Mouse (Mus musculus): ENCODE measurements around the gene Vwa8. TPM values are rescaled to one million over a fixed set of nuclear protein-coding genes. Genes with fewer than 3 reads are reported as not detected.
A peak's percentile ranks its signal among the peaks of the same experiment; 100 is the strongest.

Gene Vwa8
- polyA plus RNA-seq, 1 experiment from 2014 or later = 14.5 TPM

DNA sequence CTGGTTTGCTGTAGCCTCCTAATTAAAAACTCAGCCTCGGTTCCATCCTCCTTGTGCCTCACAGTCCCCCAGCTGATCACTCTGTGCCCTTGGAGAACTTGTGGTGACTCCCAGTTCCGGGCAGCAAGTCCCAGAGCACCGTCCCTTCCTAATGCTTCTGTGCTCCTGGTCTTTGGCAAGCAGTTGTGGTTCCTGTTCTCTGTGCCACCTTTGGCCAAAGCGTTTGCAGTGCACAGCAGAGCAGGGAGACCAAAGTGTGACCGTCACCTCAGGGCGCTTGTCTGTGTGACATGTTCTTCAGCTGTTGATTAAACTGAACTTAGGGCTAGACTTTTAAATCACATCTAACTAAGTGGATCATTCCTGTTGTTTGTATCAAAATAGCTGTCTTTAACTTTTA is 199.1 kb downstream of the Vwa8 start:
- Histone ChIP-seq H3K4me1 (ENCODE audit: control insufficient read depth, insufficient read depth, low read length) (no peaks in the 10 kb centered on the region), H3K9ac (ENCODE audit: low read depth, low read length) (no peak overlapping the region), H3K27me3 (ENCODE audit: control insufficient read depth, insufficient read depth, low read length) (no peaks in the 10 kb centered on the region), H3K9me3 (replicated peaks; ENCODE audit: control insufficient read depth, low read length) (no peaks in the 10 kb centered on the region), H3K36me3 (ENCODE audit: control insufficient read depth, insufficient read depth, low read length) (no peaks in the 10 kb centered on the region), H3K4me3 (ENCODE audit: low read depth, low read length) (no peak overlapping the region), H3K4me2 (no peak overlapping the region), H3K27ac (ENCODE audit: low read depth, low read length) (no peak overlapping the region)
- 80% methylated on average over 6 of the region's 6 CpGs for WGBS (ENCODE audit: insufficient replicate concordance)
- no peak for ATAC-seq (replicated peaks; ENCODE audit: insufficient number of reproducible peaks, low FRiP score, low TSS enrichment)

GRCm38 (mm10) chr14:79049544-79049943 is 200.7 kb downstream of the Vwa8 start:
- Histone ChIP-seq H3K9ac (ENCODE audit: low read depth, low read length) (no peak overlapping the region), H3K9me3 (replicated peaks; ENCODE audit: control insufficient read depth, low read length) (no peaks in the 10 kb centered on the region), H3K27me3 (ENCODE audit: control insufficient read depth, insufficient read depth, low read length) (no peaks in the 10 kb centered on the region), H3K36me3 (ENCODE audit: control insufficient read depth, insufficient read depth, low read length) (no peaks in the 10 kb centered on the region), H3K4me3 (ENCODE audit: low read depth, low read length) (no peak overlapping the region), H3K4me1 (ENCODE audit: control insufficient read depth, insufficient read depth, low read length) (no peaks in the 10 kb centered on the region), H3K4me2 (no peak overlapping the region), H3K27ac (ENCODE audit: low read depth, low read length) (no peak overlapping the region)
- WGBS (ENCODE audit: insufficient replicate concordance) = 72% methylated on average over 11 of the region's 11 CpGs
- ATAC-seq (replicated peaks; ENCODE audit: insufficient number of reproducible peaks, low FRiP score, low TSS enrichment) = no peak

DNA sequence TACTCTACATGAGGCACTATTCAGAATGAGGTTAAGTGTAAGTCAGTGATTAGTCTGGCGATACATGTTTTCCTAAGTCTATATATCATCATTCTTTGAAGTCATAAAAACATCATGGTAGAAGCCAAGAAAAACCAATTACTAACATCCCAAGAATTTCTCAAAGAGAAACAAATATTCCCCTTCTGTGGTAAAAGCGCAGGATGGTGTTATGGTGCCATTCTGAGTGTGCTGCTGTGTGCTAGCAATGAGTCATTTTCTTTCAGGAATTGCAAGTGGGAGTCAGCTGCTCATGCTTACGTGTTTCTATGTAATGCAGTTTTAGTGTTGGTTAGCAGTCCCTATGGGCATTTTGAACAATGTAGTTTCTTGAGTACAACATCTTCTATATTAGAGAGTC is 216.8 kb downstream of the Vwa8 start:
- Histone ChIP-seq H3K9ac (ENCODE audit: low read depth, low read length) (no peak overlapping the region), H3K36me3 (ENCODE audit: control insufficient read depth, insufficient read depth, low read length) (no peaks in the 10 kb centered on the region), H3K4me1 (ENCODE audit: control insufficient read depth, insufficient read depth, low read length) (no peaks in the 10 kb centered on the region), H3K9me3 (replicated peaks; ENCODE audit: control insufficient read depth, low read length) (no peaks in the 10 kb centered on the region), H3K4me3 (ENCODE audit: low read depth, low read length) (no peak overlapping the region), H3K27me3 (ENCODE audit: control insufficient read depth, insufficient read depth, low read length) (no peaks in the 10 kb centered on the region), H3K4me2 (no peak overlapping the region), H3K27ac (ENCODE audit: low read depth, low read length) (no peak overlapping the region)
- WGBS (ENCODE audit: insufficient replicate concordance) = 79% methylated on average over 3 of the region's 3 CpGs
- ATAC-seq (replicated peaks; ENCODE audit: insufficient number of reproducible peaks, low FRiP score, low TSS enrichment) = no peak

DNA sequence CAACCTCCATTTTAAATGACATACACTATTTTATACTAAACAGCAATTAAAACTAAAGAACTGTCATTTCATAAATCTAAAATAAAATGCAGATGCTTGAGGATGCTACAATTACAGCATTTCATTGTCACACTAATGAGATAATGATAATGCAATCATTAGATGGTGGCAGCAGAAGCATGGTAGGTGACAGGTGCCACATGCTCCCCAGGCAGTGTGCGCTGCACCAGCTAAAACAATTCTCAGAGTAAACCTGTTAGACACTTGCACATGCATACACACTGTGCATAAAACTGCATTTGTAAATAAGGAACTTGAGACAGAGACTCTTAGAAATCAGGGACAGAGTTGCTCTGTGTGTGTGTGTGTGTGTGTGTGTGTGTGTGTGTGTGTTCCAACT is 220.7 kb downstream of the Vwa8 start:
- Histone ChIP-seq H3K4me1 (ENCODE audit: control insufficient read depth, insufficient read depth, low read length) (no peaks in the 10 kb centered on the region), H3K36me3 (ENCODE audit: control insufficient read depth, insufficient read depth, low read length) (no peaks in the 10 kb centered on the region), H3K27me3 (ENCODE audit: control insufficient read depth, insufficient read depth, low read length) (no peaks in the 10 kb centered on the region), H3K4me3 (ENCODE audit: low read depth, low read length) (no peak overlapping the region), H3K9me3 (replicated peaks; ENCODE audit: control insufficient read depth, low read length) (no peaks in the 10 kb centered on the region), H3K4me2 (no peak overlapping the region), H3K9ac (ENCODE audit: low read depth, low read length) (no peak overlapping the region), H3K27ac (ENCODE audit: low read depth, low read length) (no peak overlapping the region)
- WGBS (ENCODE audit: insufficient replicate concordance) = 95% methylated on average over 1 of the region's 1 CpGs
- ATAC-seq (replicated peaks; ENCODE audit: insufficient number of reproducible peaks, low FRiP score, low TSS enrichment) = no peak

DNA sequence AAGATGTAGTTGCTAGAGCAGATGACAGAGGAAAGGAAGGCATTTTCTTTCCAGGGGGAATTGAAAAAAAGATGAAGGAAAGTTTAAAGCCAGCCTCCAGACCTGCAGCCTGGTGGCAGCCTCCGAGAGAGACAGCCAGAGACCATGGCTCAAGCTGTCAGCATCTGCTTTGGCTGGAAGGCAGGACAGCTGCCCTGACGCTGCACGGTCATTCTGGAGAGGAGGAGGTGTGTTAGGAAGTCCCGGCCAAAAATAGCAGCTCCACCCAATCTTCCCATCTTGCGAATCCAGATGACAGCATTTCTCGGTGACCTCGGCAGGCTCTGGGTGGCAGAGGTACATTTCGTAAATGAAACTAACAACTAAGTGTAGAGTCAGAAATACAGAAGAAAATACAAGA is 225.9 kb downstream of the Vwa8 start:
- Histone ChIP-seq H3K27me3 (ENCODE audit: control insufficient read depth, insufficient read depth, low read length) (no peaks in the 10 kb centered on the region), H3K27ac (ENCODE audit: low read depth, low read length) (no peak overlapping the region), H3K9ac (ENCODE audit: low read depth, low read length) (no peak overlapping the region), H3K36me3 (ENCODE audit: control insufficient read depth, insufficient read depth, low read length) (no peaks in the 10 kb centered on the region), H3K4me3 (ENCODE audit: low read depth, low read length) (no peak overlapping the region), H3K4me1 (ENCODE audit: control insufficient read depth, insufficient read depth, low read length) (0 out of 2 replicates have a peak, but pooled peaks cover 3% of the 10 kb centered on the region), H3K9me3 (replicated peaks; ENCODE audit: control insufficient read depth, low read length) (no peaks in the 10 kb centered on the region), H3K4me2 (no peak overlapping the region)
- ATAC-seq (replicated peaks; ENCODE audit: insufficient number of reproducible peaks, low FRiP score, low TSS enrichment) = no peak
- WGBS (ENCODE audit: insufficient replicate concordance) = 51% methylated on average over 8 of the region's 8 CpGs

- 79% methylated on average over 9 of the region's 9 CpGs for WGBS (ENCODE audit: insufficient replicate concordance)
- no peak overlapping the region for H3K27ac ChIP-seq (ENCODE audit: low read depth, low read length)
- no peaks in the 10 kb centered on the region for H3K36me3 ChIP-seq (ENCODE audit: control insufficient read depth, insufficient read depth, low read length)
- H3K27me3 ChIP-seq (ENCODE audit: control insufficient read depth, insufficient read depth, low read length) = no peaks in the 10 kb centered on the region
- H3K9ac ChIP-seq (ENCODE audit: low read depth, low read length) = no peak overlapping the region
- H3K9me3 ChIP-seq (replicated peaks; ENCODE audit: control insufficient read depth, low read length) = no peaks in the 10 kb centered on the region
- no peak overlapping the region for H3K4me2 ChIP-seq
- H3K4me1 ChIP-seq (ENCODE audit: control insufficient read depth, insufficient read depth, low read length) = 0 out of 2 replicates have a peak, but pooled peaks cover 3% of the 10 kb centered on the region
- H3K4me3 ChIP-seq (ENCODE audit: low read depth, low read length) = no peak overlapping the region
- ATAC-seq (replicated peaks; ENCODE audit: insufficient number of reproducible peaks, low FRiP score, low TSS enrichment) = no peak
These were observed 227.9 kb downstream of the Vwa8 start for GRCm38 (mm10) chr14:79076560-79077300.

GRCm38 (mm10) chr14:79083573-79083972 is 234.7 kb downstream of the Vwa8 start:
- no peak overlapping the region for H3K4me3 ChIP-seq (ENCODE audit: low read depth, low read length)
- no peaks in the 10 kb centered on the region for H3K27me3 ChIP-seq (ENCODE audit: control insufficient read depth, insufficient read depth, low read length)
- 48% methylated on average over 7 of the region's 7 CpGs for WGBS (ENCODE audit: insufficient replicate concordance)
- no peak overlapping the region for H3K9ac ChIP-seq (ENCODE audit: low read depth, low read length)
- H3K4me1 ChIP-seq (ENCODE audit: control insufficient read depth, insufficient read depth, low read length) = peaks cover 2% of the 10 kb centered on the region; the same call in 1 of the 2 replicates
- ATAC-seq (replicated peaks; ENCODE audit: insufficient number of reproducible peaks, low FRiP score, low TSS enrichment) = no peak
- H3K9me3 ChIP-seq (replicated peaks; ENCODE audit: control insufficient read depth, low read length) = no peaks in the 10 kb centered on the region
- H3K36me3 ChIP-seq (ENCODE audit: control insufficient read depth, insufficient read depth, low read length) = no peaks in the 10 kb centered on the region
- no peak overlapping the region for H3K27ac ChIP-seq (ENCODE audit: low read depth, low read length)
- no peak overlapping the region for H3K4me2 ChIP-seq

DNA sequence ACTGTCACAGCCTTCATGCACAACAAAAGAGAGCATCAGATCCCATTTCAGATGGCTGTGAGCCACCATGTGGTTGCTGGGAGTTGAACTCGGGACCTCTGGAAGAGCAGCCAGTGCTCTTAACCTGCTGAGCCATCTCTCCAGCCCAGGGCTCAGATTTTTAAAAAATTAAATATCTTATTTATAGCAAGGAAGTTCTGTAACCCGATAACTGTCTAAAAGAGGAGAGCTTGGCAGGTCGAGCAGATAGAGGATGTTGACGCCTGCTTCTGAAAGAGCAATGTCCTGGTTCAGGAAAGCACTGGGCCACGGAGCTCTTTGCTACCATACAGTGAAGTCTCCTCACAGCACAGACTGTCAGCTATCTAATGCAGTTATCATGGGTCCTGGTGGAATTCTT is 237.2 kb downstream of the Vwa8 start:
- no peak overlapping the region for H3K4me3 ChIP-seq (ENCODE audit: low read depth, low read length)
- H3K4me1 ChIP-seq (ENCODE audit: control insufficient read depth, insufficient read depth, low read length) = peaks cover 10% of the 10 kb centered on the region
- no peak overlapping the region for H3K9ac ChIP-seq (ENCODE audit: low read depth, low read length)
- no peak overlapping the region for H3K4me2 ChIP-seq
- H3K9me3 ChIP-seq (replicated peaks; ENCODE audit: control insufficient read depth, low read length) = no peaks in the 10 kb centered on the region
- no peaks in the 10 kb centered on the region for H3K36me3 ChIP-seq (ENCODE audit: control insufficient read depth, insufficient read depth, low read length)
- H3K27me3 ChIP-seq (ENCODE audit: control insufficient read depth, insufficient read depth, low read length) = no peaks in the 10 kb centered on the region
- no peak overlapping the region for H3K27ac ChIP-seq (ENCODE audit: low read depth, low read length)
- WGBS (ENCODE audit: insufficient replicate concordance) = 73% methylated on average over 5 of the region's 5 CpGs
- no peak for ATAC-seq (replicated peaks; ENCODE audit: insufficient number of reproducible peaks, low FRiP score, low TSS enrichment)

DNA sequence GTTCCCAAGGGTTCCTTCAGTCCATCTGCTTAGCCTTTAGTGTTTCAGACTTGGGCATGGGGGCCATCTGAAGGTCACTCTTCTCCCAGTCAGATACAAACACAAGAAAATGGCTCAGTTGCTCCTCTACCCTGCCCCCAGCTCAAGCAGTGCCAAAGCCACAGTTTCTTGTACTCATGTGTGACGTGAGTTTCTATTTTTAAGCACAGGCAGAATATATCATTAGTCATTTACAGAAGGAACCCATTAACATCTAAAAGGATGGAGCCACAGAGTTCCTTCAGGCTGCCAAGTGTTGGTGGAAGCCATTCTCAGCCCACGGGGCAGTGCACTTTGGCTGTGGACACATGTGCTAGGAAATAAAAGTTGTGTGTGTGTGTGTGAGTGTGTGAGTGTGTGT is 240.6 kb downstream of the Vwa8 start:
- 32% methylated on average over 2 of the region's 2 CpGs for WGBS (ENCODE audit: insufficient replicate concordance)
- no peak for ATAC-seq (replicated peaks; ENCODE audit: insufficient number of reproducible peaks, low FRiP score, low TSS enrichment)
- no peak overlapping the region for H3K9ac ChIP-seq (ENCODE audit: low read depth, low read length)

More for the DNA sequence above, 240.6 kb downstream of the Vwa8 start:
- Histone ChIP-seq H3K36me3 (ENCODE audit: control insufficient read depth, insufficient read depth, low read length) (peaks cover 6% of the 10 kb centered on the region), H3K4me3 (ENCODE audit: low read depth, low read length) (no peak overlapping the region), H3K4me1 (ENCODE audit: control insufficient read depth, insufficient read depth, low read length) (peaks cover 8% of the 10 kb centered on the region), H3K9me3 (replicated peaks; ENCODE audit: control insufficient read depth, low read length) (peaks cover 5% of the 10 kb centered on the region; the same call in 1 of the 2 replicates), H3K27me3 (ENCODE audit: control insufficient read depth, insufficient read depth, low read length) (no peaks in the 10 kb centered on the region), H3K4me2 (no peak overlapping the region), H3K27ac (ENCODE audit: low read depth, low read length) (0 out of 2 replicates have a peak overlapping the region, but pooled peaks have one; percentile 57)
